Mouse (Mus musculus) kidney, adult 2 months (tissue): ENCODE data around the gene Rasgef1a. TPM values are rescaled to one million over a fixed set of nuclear protein-coding genes. Genes with fewer than 3 reads are reported as not detected.

Experiments
- DNase-seq: peaks from one replicate; pipeline ENCODE4 v3.0.0; 2021
- H3K27ac ChIP-seq: fragments of 200-500 bp; 2 replicates; pipeline ENCODE4 v1.5.1; 2012; ENCODE audit warnings: low read depth, low read length, control low read depth, inconsistent platforms; ENCODE audit not compliant: insufficient read depth
- H3K27me3 ChIP-seq: fragments of 200-500 bp; replicated peaks from 2 replicates; pipeline ENCODE4 v1.6.1; 2012; ENCODE audit warnings: mild to moderate bottlenecking, moderate library complexity, low read length, inconsistent platforms; ENCODE audit not compliant: control insufficient read depth, insufficient read depth
- H3K36me3 ChIP-seq: fragments of 200-500 bp; 2 replicates; pipeline ENCODE4 v1.6.1; 2012; ENCODE audit warnings: mild to moderate bottlenecking, moderate library complexity, low read length, inconsistent platforms; ENCODE audit not compliant: control insufficient read depth, insufficient read depth
- H3K4me1 ChIP-seq: fragments of 200-500 bp; 2 replicates; pipeline ENCODE4 v1.6.1; 2011; ENCODE audit warnings: low read length; ENCODE audit not compliant: control insufficient read depth, insufficient read depth
- H3K4me3 ChIP-seq: fragments of 200-500 bp; 2 replicates; pipeline ENCODE4 v1.5.1; 2011; ENCODE audit warnings: mild to moderate bottlenecking, low read depth, low read length, control low read depth; ENCODE audit not compliant: insufficient read depth
- CTCF ChIP-seq: fragments of 200-500 bp; conservative IDR thresholded peaks from 2 replicates; pipeline ENCODE4 v1.5.1; 2011; ENCODE audit warnings: low read depth, mild to moderate bottlenecking, control low read depth, low read length, moderate library complexity, mixed read lengths; ENCODE audit not compliant: insufficient read depth, insufficient read length
- POLR2A ChIP-seq: fragments of 200-500 bp; IDR thresholded peaks from one replicate; pipeline ENCODE4 v1.6.1; 2011; ENCODE audit warnings: low read depth, low read length, control low read depth
- WGBS: fragments of 180-500 bp; shearing (Covaris S2); methylation state at CpG from one replicate; pipeline ENCODE4 v1.1.7; 2018; 5-methylcytosine and 5-hydroxymethylcytosine counted together
- polyA plus RNA-seq: library from polyadenylated mRNA; depleted of rRNA; stranded (reverse); fragments of >200 nt; gene quantifications from 2 replicates; pipeline ENCODE4 v1.2.3, GENCODE M21; 2012

The Rasgef1a gene
- polyA plus RNA-seq, 1 experiment, result 0.36 TPM

DNA sequence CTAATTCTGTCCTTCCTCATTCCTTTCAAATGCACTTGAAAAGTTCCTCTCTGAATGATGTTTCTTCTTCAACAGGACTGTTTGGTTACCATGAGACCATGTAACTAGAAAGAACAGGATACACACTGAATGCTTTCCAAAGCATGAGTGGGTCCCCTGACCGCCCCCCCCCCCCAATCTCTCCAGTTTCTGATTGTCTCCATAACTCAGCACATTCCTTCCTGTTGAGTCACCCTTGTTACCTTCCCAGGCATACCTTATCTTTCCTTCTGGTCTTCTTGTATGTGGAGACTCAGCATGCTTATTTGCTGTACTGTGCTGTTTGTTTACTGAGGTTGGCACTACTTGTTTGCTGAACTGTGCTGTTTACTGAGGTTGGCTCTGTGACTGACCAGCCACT, 20.2 kb downstream of the Rasgef1a start:
- H3K27me3 ChIP-seq, result no peaks in the 10 kb centered on the region
- H3K4me1 ChIP-seq, result no peaks in the 10 kb centered on the region
- H3K4me3 ChIP-seq, result no peak overlapping the region
- H3K36me3 ChIP-seq, result no peaks in the 10 kb centered on the region
- WGBS, result 50% methylated on average over 1 of the region's 1 CpGs
- TF ChIP-seq CTCF (no peak), POLR2A (no peak)
- DNase-seq, result no peak
- no peak overlapping the region for H3K27ac ChIP-seq

GRCm38 (mm10) chr6:118035639-118036038, 24.4 kb downstream of the Rasgef1a start:
- H3K27ac ChIP-seq, result no peak overlapping the region
- WGBS, result 65% methylated on average over 6 of the region's 6 CpGs
- H3K27me3 ChIP-seq, result no peaks in the 10 kb centered on the region
- no peak for TF ChIP-seq CTCF
- no peak for TF ChIP-seq POLR2A
- H3K36me3 ChIP-seq, result no peaks in the 10 kb centered on the region
- H3K4me1 ChIP-seq, result no peaks in the 10 kb centered on the region
- no peak for DNase-seq
- no peak overlapping the region for H3K4me3 ChIP-seq

DNA sequence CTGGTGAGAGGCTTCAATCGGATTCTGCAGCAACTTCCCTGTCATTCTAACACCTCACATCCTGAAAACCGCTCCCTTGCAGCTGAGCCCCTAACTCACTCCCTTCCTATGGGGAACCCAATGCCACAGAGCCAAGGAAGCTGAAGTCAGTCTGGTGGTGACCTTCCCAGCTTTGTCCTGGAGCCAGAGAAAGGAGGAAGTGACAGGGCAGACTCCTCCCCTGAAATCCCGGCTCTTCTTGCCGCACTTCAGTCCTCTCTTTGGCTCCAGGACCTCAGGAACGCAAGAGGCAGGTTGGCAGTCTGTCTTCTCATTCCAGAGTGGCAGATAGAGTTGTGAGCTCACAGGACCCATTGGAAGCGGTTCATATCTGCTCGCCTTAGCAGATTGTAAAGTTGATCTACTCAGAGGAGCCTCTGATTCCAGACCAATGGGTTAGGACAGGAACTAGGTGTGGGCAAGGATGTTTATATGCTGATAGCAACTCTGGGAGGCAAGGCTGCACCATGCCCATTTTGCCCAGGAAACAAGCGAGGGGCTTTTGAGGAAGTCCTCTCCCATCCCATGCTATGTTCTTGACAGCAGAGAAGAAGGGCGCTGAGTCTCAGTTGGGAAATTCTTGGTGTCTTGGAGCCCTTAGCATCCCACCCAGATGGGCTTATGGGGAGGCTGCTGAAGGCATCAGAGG, 25.0 kb downstream of the Rasgef1a start:
- no peaks in the 10 kb centered on the region for H3K36me3 ChIP-seq
- TF ChIP-seq POLR2A, result no peak
- no peak for TF ChIP-seq CTCF
- no peak for DNase-seq
- no peaks in the 10 kb centered on the region for H3K4me1 ChIP-seq
- H3K27me3 ChIP-seq, result no peaks in the 10 kb centered on the region
- WGBS, result 57% methylated on average over 9 of the region's 9 CpGs
- H3K4me3 ChIP-seq, result no peak overlapping the region
- no peak overlapping the region for H3K27ac ChIP-seq

GRCm38 (mm10) chr6:118036866-118037265, 25.6 kb downstream of the Rasgef1a start:
- H3K36me3 ChIP-seq, result no peaks in the 10 kb centered on the region
- H3K4me3 ChIP-seq, result no peak overlapping the region
- TF ChIP-seq CTCF, result no peak
- H3K27me3 ChIP-seq, result no peaks in the 10 kb centered on the region
- H3K27ac ChIP-seq, result no peak overlapping the region
- no peak for DNase-seq
- WGBS, result 71% methylated on average over 5 of the region's 5 CpGs
- H3K4me1 ChIP-seq, result no peaks in the 10 kb centered on the region

- no peak for TF ChIP-seq POLR2A
- no peak for TF ChIP-seq CTCF
- 52% methylated on average over 4 of the region's 4 CpGs for WGBS
Measured at GRCm38 (mm10) chr6:118045180-118045579, 33.9 kb downstream of the Rasgef1a start.

GRCm38 (mm10) chr6:118045892-118046291, 34.7 kb downstream of the Rasgef1a start:
- DNase-seq, result no peak
- Histone ChIP-seq H3K4me1 (no peaks in the 10 kb centered on the region), H3K36me3 (no peaks in the 10 kb centered on the region), H3K4me3 (no peak overlapping the region), H3K27ac (no peak overlapping the region), H3K27me3 (no peaks in the 10 kb centered on the region)
- 63% methylated on average over 7 of the region's 7 CpGs for WGBS
- TF ChIP-seq CTCF (no peak), POLR2A (no peak)

More at GRCm38 (mm10) chr6:118045180-118045579, 33.9 kb downstream of the Rasgef1a start:
- Histone ChIP-seq H3K27me3 (no peaks in the 10 kb centered on the region), H3K36me3 (no peaks in the 10 kb centered on the region), H3K4me3 (no peak overlapping the region), H3K4me1 (no peaks in the 10 kb centered on the region), H3K27ac (no peak overlapping the region)
- DNase-seq, result no peak

DNA sequence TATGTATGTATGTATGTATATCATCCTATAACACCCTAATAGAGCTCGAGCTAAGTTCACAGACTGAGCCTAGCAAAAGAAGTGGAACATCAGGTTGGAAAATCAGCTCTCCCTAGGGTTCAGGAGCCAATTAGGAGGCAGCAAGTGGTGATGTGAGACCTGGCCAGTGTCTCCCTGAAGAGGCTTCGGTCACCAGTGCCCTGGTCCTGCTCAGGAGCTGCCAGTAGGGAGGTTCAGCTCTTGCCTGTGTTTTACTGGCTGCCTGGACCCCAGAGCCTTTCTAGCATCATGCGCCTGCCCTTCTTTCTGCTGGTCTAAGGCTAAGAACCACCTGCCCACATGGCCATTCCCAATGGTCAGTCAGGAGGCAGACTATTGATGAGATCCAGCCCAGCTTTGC, 35.3 kb downstream of the Rasgef1a start:
- H3K4me3 ChIP-seq, result no peak overlapping the region
- WGBS, result 83% methylated on average over 3 of the region's 3 CpGs
- H3K36me3 ChIP-seq, result no peaks in the 10 kb centered on the region
- H3K27ac ChIP-seq, result no peak overlapping the region
- H3K27me3 ChIP-seq, result no peaks in the 10 kb centered on the region
- no peaks in the 10 kb centered on the region for H3K4me1 ChIP-seq
- DNase-seq, result no peak
- TF ChIP-seq POLR2A, result no peak
- TF ChIP-seq CTCF, result no peak
